Mouse (Mus musculus): ENCODE measurements at regions not wholly inside any gene's neighbourhood (a gene's known extent, or its start where the extent isn't known, plus 50 kb on each side); places are given as distances from the start of the nearest gene placed in this dataset.
A peak's percentile ranks its signal among the peaks of the same experiment; 100 is the strongest.

DNA sequence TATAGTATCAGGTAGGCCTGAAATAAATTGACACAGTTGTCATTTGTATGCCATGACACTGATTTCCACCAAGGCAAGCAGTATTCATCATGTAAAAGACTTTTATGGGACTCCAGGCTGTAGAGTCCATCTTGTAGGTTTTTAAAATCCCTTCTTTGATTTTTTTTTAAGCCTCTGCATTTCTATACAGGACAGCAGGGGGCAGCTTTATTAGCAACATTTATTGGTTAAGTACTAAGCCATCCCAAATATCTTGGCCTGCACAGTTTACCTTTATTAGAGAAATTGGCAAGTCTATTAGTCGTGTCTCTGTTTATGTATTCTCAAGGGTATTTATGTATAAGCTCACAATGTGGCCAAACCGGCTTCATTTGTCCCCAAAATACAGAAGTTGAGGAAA is 125.6 kb upstream of the Med14 start:
- no peaks in the 10 kb centered on the region for H3K9me3 ChIP-seq
- WGBS, result 51% methylated on average over 2 of the region's 2 CpGs
- DNase-seq (ENCODE audit: low spot score), result no peak

DNA sequence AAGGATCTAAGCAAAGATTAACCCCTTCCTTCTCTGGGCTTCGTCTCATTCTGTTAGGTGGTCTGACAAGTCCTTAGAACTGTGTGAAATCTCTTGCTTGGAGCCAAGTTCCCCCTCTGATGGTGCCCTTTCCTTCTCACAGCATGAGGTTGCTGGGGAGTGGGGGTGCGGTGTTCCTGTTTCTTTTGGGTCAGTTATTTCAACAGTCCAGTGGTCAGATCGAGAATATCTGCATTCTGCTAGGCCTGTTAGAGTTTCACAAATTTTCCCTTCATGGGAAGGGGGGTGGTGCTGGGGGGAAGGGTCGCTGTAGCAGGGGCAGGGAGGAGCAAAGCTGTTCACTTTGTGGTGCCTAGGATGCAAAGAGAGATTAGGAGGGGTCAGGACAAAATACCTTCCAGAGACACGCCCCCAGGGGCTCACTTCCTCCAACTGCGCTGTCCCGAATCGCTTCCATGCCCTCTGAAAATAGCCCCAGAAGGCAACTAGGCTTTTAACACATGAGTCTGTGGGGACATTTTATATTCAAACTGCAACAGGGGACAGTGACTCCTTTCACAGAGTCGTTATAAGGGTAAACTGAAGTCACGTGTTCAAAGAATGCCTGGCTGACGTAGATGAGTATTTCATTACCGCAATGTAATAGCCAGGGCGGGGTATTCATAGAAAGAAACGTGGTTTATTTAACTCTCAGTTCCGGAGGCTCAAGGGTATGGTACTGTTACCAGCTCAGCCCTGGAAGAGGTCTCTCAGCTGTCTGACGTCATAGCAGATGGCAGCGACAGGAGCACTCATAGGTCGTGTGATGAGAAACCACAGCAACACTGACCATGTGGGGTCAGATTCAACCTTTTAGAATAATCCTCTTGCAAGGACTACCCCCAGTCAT is 124.5 kb upstream of the Med14 start:
- H3K4me1 ChIP-seq, result peaks cover 15% of the 10 kb centered on the region
- H3K27ac ChIP-seq (replicated peaks), result no peak overlapping the region
- no peaks in the 10 kb centered on the region for H3K36me3 ChIP-seq (replicated peaks)
- H3K27me3 ChIP-seq (replicated peaks; ENCODE audit: low read depth, poor library complexity, severe bottlenecking), result 0 out of 2 replicates have a peak, but pooled peaks cover 4% of the 10 kb centered on the region
- DNase-seq (ENCODE audit: low spot score), result peak; percentile 19
- WGBS, result 22% methylated on average over 18 of the region's 18 CpGs
- H3K9me3 ChIP-seq, result no peaks in the 10 kb centered on the region
- peak overlapping the region; percentile 49 for H3K4me3 ChIP-seq

More for the DNA sequence above, 125.6 kb upstream of the Med14 start:
- H3K4me3 ChIP-seq, result no peak overlapping the region
- H3K27me3 ChIP-seq (replicated peaks; ENCODE audit: low read depth, poor library complexity, severe bottlenecking), result 0 out of 2 replicates have a peak, but pooled peaks cover 4% of the 10 kb centered on the region
- H3K36me3 ChIP-seq (replicated peaks), result no peaks in the 10 kb centered on the region
- no peak overlapping the region for H3K27ac ChIP-seq (replicated peaks)
- peaks cover 15% of the 10 kb centered on the region for H3K4me1 ChIP-seq

DNA sequence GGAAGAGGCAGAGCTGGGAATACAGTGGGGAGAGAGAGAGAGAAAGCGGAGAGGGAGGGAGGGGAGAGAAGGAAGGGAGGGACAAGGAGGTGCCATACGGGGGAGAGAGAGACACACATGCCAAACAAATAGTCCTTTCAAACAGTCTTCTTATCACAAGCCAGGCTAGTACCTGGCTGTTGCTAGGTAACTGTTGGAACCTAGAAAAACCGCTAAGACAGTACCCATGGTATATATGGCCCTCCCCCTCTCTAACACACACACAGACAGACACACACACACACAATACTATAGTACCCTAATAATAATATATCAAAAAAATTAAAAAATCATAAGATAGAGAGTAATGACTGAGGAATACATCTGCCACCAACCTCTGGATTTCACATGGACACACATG is 117.4 kb upstream of the Med14 start:
- Histone ChIP-seq H3K36me3 (replicated peaks) (no peaks in the 10 kb centered on the region), H3K4me3 (no peak overlapping the region)
- WGBS, result 58% methylated on average over 3 of the region's 3 CpGs

DNA sequence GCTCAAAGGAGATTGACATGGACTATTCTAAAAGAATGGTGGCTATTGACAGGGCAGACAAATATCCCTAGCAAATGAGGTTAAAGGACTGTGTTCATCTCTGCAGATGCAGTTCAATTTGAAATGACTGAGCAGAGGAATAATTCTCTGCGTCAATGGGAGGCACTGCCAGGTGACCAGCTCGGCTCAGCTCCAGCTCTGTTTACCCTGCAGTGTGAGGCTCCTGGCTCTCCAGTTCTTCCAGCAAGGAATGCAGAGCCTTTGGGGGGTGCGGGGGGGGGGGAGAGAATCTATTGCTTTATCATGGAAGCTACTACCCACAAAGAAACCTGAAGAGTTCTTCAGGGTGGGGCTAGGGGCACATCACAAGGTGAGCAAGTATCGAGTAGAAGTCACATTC is 115.6 kb upstream of the Med14 start:
- WGBS, result 46% methylated on average over 4 of the region's 4 CpGs
- 0 out of 2 replicates have a peak, but pooled peaks cover 11% of the 10 kb centered on the region for H3K27me3 ChIP-seq (replicated peaks; ENCODE audit: low read depth, poor library complexity, severe bottlenecking)
- no peaks in the 10 kb centered on the region for H3K9me3 ChIP-seq
- H3K4me1 ChIP-seq, result 0 out of 2 replicates have a peak, but pooled peaks cover 4% of the 10 kb centered on the region
- DNase-seq (ENCODE audit: low spot score), result no peak
- H3K27ac ChIP-seq (replicated peaks), result no peak overlapping the region
- no peaks in the 10 kb centered on the region for H3K36me3 ChIP-seq (replicated peaks)
- H3K4me3 ChIP-seq, result no peak overlapping the region

More for the DNA sequence above, 117.4 kb upstream of the Med14 start:
- Histone ChIP-seq H3K4me1 (0 out of 2 replicates have a peak, but pooled peaks cover 4% of the 10 kb centered on the region), H3K9me3 (no peaks in the 10 kb centered on the region), H3K27me3 (replicated peaks; ENCODE audit: low read depth, poor library complexity, severe bottlenecking) (0 out of 2 replicates have a peak, but pooled peaks cover 11% of the 10 kb centered on the region), H3K27ac (replicated peaks) (no peak overlapping the region)
- no peak for DNase-seq (ENCODE audit: low spot score)

DNA sequence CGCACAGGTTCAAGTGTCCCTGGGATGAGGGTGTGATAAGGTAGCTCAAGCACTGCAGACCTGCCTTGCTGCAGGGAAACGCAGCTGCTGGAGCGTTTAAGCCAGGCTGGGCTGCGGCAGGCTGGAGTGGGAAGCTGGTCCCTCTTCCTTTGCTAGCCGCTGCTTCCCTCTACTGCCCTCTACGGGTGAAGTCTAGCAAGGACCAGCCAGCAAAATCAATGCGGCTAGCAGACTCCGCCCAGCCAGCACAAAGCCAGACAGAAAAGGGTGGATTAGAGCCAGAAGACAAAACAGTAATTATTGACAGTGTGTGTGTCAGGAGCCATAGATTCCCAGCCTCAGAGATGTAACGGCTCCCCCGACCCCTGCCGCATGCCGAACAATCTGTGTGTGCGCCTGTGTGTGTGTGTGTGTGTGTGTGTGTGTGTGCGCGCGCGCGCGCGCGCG is 111.8 kb upstream of the Med14 start:
- H3K27ac ChIP-seq (replicated peaks), result peak overlapping the region; percentile 71

DNA sequence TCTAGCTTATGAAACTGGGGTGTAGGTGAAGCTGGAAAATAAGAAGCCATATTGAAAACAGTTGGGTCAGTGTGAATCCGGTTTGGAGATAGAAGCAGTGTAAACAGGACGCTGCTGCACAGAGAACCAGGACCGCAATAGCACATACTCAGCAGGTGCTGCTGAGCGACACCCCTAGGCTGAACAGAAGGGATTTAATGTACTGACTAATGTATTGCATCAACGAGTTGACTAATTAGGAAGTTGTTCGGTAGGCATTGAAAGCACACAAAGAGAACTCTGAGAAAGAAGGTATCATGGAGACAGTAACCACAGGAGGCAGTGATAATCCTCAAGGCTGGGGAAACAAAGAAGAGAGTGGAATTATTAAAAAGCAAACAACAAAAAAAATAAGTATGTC is 111.4 kb upstream of the Med14 start:
- DNase-seq (ENCODE audit: low spot score), result no peak
- whole genome bisulfite sequencing, result 30% methylated on average over 6 of the region's 6 CpGs
- H3K36me3 ChIP-seq (replicated peaks), result no peaks in the 10 kb centered on the region
- H3K27ac ChIP-seq (replicated peaks), result peak overlapping the region; percentile 71
- H3K4me1 ChIP-seq, result 0 out of 2 replicates have a peak, but pooled peaks cover 4% of the 10 kb centered on the region
- peak overlapping the region; percentile 49 for H3K4me3 ChIP-seq
- peaks cover 12% of the 10 kb centered on the region for H3K27me3 ChIP-seq (replicated peaks; ENCODE audit: low read depth, poor library complexity, severe bottlenecking)
- no peaks in the 10 kb centered on the region for H3K9me3 ChIP-seq

More for the DNA sequence above, 111.8 kb upstream of the Med14 start:
- peak; percentile 81 for DNase-seq (ENCODE audit: low spot score)
- peaks cover 11% of the 10 kb centered on the region; the same call in 1 of the 2 replicates for H3K27me3 ChIP-seq (replicated peaks; ENCODE audit: low read depth, poor library complexity, severe bottlenecking)
- peak overlapping the region; percentile 49 for H3K4me3 ChIP-seq
- H3K9me3 ChIP-seq, result no peaks in the 10 kb centered on the region
- H3K36me3 ChIP-seq (replicated peaks), result no peaks in the 10 kb centered on the region
- H3K4me1 ChIP-seq, result 0 out of 2 replicates have a peak, but pooled peaks cover 4% of the 10 kb centered on the region
- 48% methylated on average over 22 of the region's 22 CpGs for WGBS

DNA sequence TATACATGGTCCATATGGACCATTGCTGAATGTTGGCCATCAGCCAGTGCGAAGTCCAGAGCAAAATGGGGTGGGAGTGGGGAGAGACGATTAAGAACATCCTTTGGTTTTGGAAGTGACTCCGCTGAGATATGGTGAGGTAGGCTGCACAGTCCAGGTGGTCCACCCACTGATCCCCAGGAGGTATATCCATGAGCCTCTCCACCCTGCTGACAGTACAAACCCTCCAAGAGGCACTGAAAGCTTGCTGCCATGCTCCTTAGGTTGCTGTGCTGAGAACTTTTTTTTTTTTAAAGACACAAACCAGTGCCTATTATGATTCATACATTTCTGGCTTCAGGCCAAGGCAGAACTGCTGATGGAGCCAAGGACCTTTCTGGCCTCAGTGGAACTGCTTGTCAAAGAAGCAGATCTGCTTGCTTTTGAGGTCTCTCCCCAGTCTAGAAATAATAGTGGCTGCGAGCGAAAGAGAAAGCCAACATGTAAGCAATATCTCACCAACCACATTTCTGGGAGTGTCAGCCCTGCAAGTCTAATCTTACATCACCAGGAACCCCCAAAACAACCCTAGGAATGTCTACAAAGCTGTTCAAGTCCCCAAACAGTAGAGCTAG is 105.1 kb upstream of the Med14 start:
- peaks cover 8% of the 10 kb centered on the region for H3K27me3 ChIP-seq (replicated peaks; ENCODE audit: low read depth, poor library complexity, severe bottlenecking)
- no peaks in the 10 kb centered on the region for H3K4me1 ChIP-seq
- no peak for DNase-seq (ENCODE audit: low spot score)
- no peaks in the 10 kb centered on the region for H3K36me3 ChIP-seq (replicated peaks)
- H3K9me3 ChIP-seq, result no peaks in the 10 kb centered on the region
- H3K27ac ChIP-seq (replicated peaks), result no peak overlapping the region
- no peak overlapping the region for H3K4me3 ChIP-seq
- WGBS, result 93% methylated on average over 5 of the region's 5 CpGs

DNA sequence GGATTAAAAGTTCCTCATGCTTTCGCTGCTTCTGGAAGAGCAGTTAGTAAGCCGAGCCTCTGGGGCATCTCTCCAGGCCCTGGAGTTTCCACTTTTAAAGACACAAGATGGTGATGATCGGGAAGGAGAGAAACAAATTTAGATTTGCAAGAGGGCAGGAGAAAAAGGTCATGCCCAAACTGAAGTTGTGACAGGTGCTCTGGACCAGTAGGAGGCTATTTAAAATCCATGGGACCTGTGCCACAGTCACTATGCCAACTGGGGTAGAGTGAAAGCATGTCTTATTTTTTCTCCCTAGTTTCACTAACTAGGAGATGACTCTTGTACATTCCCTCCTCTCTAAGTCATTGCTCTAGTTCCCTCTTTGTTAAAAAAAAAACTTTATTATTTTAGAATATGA is 104.3 kb upstream of the Med14 start:
- no peak overlapping the region for H3K4me3 ChIP-seq
- no peaks in the 10 kb centered on the region for H3K4me1 ChIP-seq
- H3K9me3 ChIP-seq, result no peaks in the 10 kb centered on the region
- peaks cover 8% of the 10 kb centered on the region for H3K27me3 ChIP-seq (replicated peaks; ENCODE audit: low read depth, poor library complexity, severe bottlenecking)
- no peaks in the 10 kb centered on the region for H3K36me3 ChIP-seq (replicated peaks)
- WGBS, result 87% methylated on average over 3 of the region's 3 CpGs
- no peak for DNase-seq (ENCODE audit: low spot score)
- H3K27ac ChIP-seq (replicated peaks), result no peak overlapping the region

DNA sequence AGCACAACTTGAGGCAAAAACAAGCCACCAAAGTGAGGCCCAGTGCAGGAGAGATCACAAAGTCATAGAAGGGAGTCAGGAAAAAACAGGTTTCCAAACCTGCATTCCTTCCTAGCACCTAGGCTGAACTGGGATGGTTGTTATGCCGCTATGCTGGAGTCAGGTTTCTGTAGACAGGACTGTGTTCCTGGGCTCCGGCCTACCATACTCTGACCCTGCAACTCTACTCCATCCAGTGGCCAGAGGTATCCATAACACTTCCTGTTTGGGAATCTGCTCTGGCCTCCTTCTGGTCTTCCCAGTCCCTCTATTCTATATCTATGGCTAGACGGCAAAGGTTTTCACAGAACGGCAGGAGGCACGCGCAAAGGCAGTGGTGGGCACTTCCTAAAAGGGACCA is 98.3 kb upstream of the Med14 start:
- Histone ChIP-seq H3K9me3 (no peaks in the 10 kb centered on the region), H3K27me3 (replicated peaks; ENCODE audit: low read depth, poor library complexity, severe bottlenecking) (peaks cover 20% of the 10 kb centered on the region; the same call in 1 of the 2 replicates), H3K4me3 (no peak overlapping the region), H3K27ac (replicated peaks) (no peak overlapping the region), H3K36me3 (replicated peaks) (no peaks in the 10 kb centered on the region), H3K4me1 (peaks cover 19% of the 10 kb centered on the region)
- WGBS, result 65% methylated on average over 6 of the region's 6 CpGs
- DNase-seq (ENCODE audit: low spot score), result peak; percentile 23

DNA sequence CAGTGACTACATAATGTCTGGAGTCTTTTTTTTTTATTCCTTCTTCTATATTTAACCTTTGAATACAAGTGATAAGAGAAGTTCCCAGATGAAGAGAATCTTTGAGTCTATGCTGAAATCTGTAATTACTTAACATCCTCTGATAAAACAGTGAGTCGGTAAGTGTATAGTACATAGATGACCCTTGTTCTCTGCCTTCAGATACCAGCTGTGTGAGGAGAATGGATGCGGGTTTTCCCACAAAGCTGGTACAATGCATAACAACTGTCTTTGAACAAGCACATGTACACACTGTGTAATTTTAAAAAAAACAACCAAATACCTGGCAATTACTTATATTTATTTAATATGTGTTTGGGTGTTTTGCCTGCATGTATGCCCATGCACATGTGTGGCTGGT is 96.9 kb upstream of the Med14 start:
- WGBS, result 69% methylated on average over 2 of the region's 2 CpGs
- peaks cover 20% of the 10 kb centered on the region; the same call in 1 of the 2 replicates for H3K27me3 ChIP-seq (replicated peaks; ENCODE audit: low read depth, poor library complexity, severe bottlenecking)
- H3K4me1 ChIP-seq, result peaks cover 19% of the 10 kb centered on the region
- H3K4me3 ChIP-seq, result no peak overlapping the region
- H3K9me3 ChIP-seq, result no peaks in the 10 kb centered on the region
- H3K27ac ChIP-seq (replicated peaks), result no peak overlapping the region
- no peak for DNase-seq (ENCODE audit: low spot score)
- no peaks in the 10 kb centered on the region for H3K36me3 ChIP-seq (replicated peaks)

DNA sequence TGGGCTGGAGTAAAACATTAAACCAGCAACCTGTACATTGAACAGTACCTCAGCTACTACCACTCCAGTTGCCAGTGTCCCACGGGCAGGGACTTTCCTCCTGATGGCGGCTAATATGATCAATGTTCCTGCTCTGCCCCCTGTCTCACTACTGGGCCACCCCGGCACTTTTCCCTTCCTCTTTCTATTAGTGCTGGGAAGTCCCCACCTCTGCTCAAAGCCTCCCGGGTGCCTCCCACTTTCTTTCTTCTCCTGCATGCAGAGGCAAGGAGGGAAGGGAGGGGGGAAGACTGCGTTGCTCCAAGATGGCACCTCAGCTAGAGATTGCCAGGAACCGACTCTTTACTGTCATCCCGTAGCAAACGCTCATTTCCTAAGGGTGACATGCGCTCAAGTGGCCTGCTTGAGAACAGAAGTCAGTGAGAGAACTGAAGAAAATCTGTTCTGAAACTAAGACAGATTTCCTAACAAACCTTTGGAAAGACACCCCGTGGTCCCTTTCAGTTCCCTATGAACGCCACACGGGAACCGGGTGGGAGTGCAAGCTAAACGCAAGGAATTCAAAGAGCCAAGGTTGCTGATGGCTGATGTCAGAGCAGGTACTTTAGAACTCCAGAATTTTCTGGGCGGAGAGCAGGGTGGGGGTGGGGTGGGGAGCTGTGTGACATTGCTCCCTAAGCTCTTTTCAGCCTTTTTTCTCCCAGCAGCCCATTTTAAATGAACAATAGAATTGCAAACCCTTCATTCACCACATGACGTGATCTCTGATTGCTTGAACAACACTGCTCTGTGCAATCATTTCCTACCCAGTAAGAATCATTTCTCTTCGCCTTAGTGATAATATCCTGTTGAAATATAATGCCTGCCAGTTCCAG is 96.2 kb upstream of the Med14 start:
- H3K9me3 ChIP-seq, result no peaks in the 10 kb centered on the region
- H3K27ac ChIP-seq (replicated peaks), result peak overlapping the region; percentile 72
- H3K36me3 ChIP-seq (replicated peaks), result no peaks in the 10 kb centered on the region
- DNase-seq (ENCODE audit: low spot score), result peak; percentile 41
- peaks cover 20% of the 10 kb centered on the region; the same call in 1 of the 2 replicates for H3K27me3 ChIP-seq (replicated peaks; ENCODE audit: low read depth, poor library complexity, severe bottlenecking)
- peak overlapping the region; percentile 45 for H3K4me3 ChIP-seq
- H3K4me1 ChIP-seq, result peaks cover 19% of the 10 kb centered on the region
- WGBS, result 28% methylated on average over 17 of the region's 17 CpGs

DNA sequence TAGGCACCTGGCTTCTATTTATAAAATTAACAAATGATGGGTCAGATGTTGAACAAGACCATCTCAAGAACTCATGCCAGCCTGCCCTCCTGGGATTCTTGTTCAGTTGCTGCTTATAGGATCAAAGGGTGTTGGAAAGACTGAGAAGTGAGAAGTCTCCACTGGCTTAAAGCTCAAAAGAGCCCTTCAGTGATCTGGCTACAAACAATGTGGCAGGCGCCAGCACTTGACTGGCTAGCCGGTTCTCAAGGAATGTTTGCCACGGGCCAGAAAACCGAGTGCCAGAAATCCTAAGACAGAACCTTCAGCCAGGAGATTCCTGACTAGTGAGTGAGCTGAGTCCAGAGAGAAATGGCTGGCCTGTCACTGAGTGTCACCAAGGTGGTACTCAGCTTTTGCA is 93.6 kb upstream of the Med14 start:
- 75% methylated on average over 4 of the region's 4 CpGs for WGBS

More for the DNA sequence above, 93.6 kb upstream of the Med14 start:
- Histone ChIP-seq H3K4me3 (no peak overlapping the region), H3K27me3 (replicated peaks; ENCODE audit: low read depth, poor library complexity, severe bottlenecking) (peaks cover 20% of the 10 kb centered on the region; the same call in 1 of the 2 replicates), H3K4me1 (peaks cover 19% of the 10 kb centered on the region), H3K27ac (replicated peaks) (no peak overlapping the region), H3K9me3 (no peaks in the 10 kb centered on the region), H3K36me3 (replicated peaks) (no peaks in the 10 kb centered on the region)
- no peak for DNase-seq (ENCODE audit: low spot score)

Data from embryonic facial prominence, embryonic 10.5 days (tissue).